Mouse (Mus musculus): ENCODE measurements at regions not wholly inside any gene's neighbourhood (a gene's known extent, or its start where the extent isn't known, plus 50 kb on each side); places are given as distances from the start of the nearest gene placed in this dataset.
"Not testable (repeated sequence)": the region's sequence is repeated elsewhere in the genome, so short reads cannot be mapped to it uniquely, and the experiment has no call there.

DNA sequence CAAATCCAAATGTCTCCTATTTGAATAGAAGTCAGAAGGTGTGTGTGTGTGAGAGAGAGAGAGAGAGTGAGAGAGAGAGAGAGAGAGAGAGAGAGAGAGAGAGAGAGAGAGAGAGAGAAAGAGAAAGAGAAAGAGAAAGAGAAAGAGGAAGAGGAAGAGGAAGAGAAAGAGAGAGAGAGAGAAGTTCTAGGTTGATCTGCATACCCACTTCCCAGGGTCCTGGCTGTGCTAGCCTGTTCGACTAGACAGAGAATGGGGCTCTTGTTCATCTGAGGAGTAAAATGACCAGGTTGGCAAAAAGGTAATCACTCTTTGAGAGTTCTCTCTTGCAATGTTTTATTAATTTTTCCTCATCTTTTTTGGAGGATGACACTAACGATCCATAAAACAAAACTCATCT lies 257.5 kb upstream of the Pik3r1 start:
- not testable (repeated sequence) for DNase-seq (ENCODE audit: low read depth)

DNA sequence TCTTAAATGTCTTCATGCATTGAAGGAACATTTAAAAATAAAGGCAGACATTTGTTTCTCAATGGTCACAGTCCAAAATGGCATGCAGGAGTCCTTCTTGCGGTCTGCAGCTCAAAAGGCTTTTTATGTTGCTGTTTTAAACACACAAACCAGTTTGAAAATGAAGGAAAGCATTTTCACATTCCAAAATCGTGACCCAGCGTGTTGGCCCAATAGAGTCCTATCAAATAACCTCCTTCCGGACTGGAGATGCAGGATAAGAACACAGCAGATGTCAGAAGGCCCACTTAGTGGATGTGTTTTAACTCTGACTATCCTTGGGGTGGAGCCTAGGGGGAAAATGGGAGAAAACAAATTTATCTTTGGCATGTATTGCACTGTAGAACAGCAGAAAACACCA lies 263.4 kb upstream of the Pik3r1 start:
- no peak for DNase-seq (ENCODE audit: low read depth)

DNA sequence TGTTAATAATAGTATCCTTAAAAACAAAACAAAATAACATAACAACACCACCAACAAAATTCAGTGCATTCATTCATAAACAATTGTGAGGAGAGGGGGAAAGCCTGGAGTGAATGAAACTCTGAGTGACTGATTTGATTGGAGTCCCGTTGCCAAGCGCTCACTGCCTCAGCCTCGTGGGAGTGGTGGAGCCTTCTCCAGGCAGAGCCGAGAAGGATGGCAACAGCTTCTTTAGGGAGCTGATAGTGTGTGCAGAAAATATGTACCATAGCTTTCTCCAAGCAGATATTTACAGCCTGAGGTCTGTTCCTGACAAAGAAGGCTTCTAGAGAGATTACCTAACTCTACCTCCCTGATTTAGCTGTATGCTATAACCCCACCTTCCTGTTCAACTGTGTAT lies 266.5 kb upstream of the Pik3r1 start:
- DNase-seq (ENCODE audit: low read depth), result no peak

DNA sequence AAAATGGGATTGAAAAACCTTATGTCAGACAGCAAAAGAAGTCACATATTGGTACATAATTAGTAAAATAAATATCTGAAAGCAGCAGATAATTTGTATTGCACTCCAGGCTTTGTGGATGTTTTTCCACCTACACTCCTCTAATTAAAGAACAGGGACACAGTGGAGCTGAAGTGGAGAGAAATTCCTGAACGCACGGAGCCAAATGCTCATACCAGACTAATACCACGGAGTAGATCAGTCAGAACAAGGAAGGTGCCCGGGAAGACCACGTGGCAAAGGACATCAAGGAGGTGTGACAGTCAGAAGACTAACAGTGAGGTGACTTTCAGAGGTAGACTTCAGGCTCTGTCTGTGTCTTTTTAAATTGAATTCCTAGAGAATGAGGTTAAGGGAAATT lies 268.0 kb upstream of the Pik3r1 start:
- no peak for DNase-seq (ENCODE audit: low read depth)

DNA sequence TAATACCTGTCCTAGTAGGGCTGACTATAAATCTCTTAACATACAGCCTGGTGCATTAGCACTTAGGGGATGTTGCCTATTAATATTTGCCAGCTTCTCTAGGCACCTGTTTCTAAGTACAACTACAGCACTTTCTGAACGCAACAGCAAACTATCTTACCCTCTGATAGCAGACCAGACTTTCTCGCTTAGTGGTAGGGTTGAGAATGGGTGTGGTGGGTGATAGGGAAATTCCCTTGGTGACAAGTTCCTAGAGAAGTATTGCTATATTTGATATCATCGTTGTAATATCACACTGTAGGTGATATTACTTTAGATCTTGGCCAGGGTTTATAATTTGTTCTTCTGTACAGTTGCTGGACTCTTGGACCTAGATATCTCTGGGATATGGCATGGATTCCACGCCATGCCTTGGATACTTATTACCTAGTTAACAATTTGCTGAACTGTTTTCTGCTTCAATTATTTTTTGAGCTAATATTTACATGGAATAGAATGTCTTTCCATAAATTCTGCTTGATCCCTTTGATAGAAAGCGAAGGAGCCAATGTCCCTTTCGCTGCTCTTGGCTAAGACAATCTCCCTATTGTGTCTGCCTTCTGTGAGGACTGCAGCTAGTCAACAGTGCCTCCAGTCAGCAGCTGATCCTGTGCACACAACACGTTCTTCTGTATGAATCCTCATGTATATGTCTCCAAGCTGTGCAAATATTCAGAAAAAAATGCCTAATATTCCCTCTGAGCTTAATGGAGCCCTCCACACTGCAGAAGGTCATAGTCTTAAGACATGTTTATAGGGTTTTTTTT lies 269.0 kb upstream of the Pik3r1 start:
- DNase-seq (ENCODE audit: low read depth), result no peak

DNA sequence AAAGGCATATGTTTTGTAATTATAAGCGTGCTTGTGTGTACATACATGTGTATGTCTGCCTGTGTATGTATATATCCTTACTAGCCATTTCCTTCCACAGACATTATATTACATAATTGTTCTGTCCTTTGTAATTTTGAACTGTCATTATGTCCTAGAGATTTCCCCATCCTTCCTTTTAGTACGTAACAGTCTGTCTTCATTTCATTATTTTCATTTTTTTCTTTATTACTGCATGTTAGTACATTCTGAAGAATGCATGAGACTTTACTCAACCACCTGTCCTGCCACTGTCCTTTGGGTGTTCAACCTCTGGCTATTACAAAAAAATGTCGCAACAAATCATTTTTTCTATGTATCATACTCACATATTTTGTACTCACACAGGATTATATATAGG lies 292.2 kb upstream of the Pik3r1 start:
- DNase-seq (ENCODE audit: low read depth), result no peak

DNA sequence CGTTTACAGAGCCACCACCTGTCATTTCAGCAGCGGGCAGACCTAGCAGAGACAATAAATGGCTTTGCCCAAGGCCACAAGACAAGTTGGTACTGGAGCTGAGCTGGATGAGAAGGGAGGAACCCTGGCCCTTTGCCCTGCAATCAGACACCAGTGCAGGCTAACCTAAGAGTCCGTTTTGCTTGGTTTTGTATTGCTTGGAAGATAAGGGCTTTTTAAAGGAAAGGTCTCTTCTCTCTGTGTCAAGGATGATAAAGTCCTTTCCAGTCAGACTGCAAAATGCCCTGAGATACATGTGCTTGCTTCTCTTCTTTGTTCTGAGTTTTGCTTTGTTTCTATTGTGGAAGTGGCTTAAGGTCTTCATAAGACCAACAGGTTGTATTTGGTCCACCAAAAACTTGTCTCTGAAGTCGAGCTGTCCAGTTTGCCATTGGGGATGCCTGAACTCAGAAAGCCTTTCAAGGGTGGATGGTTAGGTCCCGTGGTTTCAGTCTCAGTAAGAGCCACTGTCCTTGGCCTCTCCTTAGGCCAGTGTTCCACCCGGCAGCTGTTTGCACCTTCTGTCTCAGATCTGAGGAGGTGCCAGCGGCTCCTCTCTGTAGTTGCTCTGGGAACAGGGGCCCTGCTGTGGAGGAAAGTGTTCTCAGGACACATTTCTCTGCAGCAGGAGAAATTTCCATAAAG lies 296.7 kb upstream of the Pik3r1 start:
- DNase-seq (ENCODE audit: low read depth), result peak; percentile 43

DNA sequence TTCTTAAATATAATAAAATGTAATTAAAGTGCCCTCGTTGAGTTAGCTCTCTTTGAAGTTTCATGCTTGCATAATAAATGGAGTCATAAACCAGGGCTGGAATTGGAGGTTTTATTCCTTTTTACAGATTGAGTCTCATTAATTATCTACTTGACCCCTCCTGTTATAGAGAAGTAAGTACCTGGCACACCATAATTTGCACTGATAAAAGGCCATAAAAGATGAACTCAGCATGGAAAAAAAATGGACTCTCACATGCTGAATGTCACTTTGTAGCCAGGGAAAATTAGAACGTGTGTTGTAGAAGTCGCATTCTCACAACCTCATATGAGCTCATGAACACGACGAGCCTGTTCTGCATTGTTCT lies 297.2 kb upstream of the Pik3r1 start:
- no peak for DNase-seq (ENCODE audit: low read depth)

DNA sequence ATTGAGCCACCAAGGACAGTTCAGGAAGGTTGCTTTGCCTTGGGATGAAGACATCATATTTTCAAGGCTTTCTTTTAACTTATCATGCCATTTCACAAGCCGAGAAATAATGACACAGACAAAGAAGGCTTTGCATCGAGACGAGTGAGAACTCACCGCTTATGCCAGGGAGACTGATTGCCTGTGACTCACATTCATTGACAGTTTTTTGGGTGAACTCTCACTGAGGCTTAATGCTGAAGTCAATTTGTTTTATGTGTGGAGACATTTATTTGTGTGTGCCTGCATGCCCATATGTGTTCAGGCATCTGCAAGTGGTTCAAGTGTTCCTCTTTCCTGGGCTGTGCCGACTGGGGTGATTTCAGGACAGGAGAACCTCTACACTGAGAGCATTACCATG lies 297.8 kb upstream of the Pik3r1 start:
- DNase-seq (ENCODE audit: low read depth), result no peak

DNA sequence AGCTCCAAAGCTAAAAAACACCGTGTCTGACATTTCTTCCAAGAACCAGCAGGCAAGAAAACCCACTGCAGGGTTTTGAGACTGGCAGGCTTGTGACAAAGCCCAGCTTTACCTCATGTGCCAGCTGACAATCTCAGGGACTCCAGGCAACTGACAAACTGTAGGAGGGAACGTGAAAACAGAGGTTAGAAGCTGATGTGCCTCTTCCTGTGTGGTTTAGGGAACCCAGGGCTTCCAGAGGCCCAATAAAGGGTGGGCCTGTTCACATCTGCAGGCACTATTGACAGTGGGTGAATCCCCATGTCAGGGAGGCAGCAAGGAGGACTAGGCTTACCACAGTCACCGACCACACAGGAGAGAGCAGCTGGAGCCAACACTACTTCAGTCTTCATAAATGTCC lies 302.7 kb upstream of the Pik3r1 start:
- DNase-seq (ENCODE audit: low read depth), result peak; percentile 66

DNA sequence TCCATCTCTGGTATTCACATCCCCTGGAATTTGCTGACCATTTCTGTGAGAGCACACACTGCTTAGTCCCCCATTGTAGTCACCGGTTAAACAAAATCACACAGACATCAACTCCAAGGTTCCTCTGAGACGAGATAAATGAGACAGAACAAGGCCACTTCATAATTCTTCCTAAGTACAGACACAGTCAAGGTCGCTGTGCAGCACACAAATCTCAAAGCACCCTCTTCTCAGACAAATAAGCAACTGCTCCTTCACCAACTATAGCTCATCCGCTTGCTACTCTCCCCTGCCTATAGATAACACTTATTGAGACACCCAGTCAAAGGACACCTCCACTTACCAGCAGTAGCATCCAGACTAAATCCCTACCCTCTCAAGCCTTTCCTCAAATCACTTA lies 304.3 kb upstream of the Pik3r1 start:
- DNase-seq (ENCODE audit: low read depth), result no peak

DNA sequence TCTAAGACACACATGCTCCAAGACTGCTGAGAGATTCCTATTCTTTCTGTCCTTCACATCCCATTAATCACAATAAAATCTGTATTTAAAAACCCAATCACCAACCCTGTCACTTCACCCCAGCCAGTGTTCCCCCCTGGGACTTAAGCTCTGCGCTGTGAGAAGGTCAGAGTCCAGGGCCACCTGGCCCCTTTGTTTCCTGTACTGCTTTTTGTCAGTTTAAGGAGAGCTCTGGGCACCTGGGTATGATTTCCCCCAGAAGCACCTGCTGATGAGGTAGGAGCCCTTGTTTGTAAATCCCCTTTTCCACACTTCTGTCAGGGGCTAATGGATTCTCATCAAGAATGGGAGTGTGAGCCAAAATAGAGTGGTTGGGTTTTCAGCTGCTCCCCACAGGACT lies 319.7 kb upstream of the Pik3r1 start:
- no peak for DNase-seq (ENCODE audit: low read depth)

DNA sequence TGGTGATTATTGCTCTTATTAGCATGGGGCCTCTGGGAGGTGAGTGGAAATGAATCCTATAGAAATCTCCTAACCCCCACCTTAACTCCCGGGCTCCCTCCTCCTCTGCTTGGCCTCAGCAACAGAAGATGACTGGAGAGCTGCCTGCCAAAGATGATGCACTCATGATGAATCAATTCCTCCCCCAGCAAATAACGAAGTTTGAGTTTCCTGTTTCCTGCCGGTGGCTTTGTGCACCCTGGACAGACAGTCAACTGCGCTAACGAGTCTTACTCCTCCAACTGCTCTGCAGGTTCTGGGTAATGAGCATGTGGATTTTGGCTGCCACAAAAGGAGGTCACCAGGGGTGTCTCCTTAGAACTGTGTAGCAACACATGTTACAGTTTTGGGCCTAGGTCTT lies 321.5 kb upstream of the Pik3r1 start:
- peak; percentile 97 for DNase-seq (ENCODE audit: low read depth)

DNA sequence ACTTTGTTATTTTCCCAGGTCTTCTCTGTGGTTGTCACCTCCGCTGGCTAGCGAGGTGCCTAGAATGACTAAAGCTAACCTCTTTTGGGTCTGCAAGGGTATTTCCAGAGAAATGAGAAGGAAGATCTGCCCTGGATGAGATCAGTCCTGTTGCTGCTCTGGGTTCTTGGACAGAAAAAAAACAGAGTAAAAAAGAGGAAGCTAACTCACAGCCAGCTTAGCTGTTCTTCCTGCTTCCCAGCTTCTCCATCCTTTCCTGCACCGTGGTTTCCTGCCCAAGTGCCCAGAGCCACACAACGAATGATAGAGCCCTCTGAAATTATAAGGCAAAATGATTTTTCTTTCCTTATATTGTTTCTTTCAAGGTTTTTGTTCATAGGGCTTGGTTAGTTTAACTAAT lies 326.2 kb upstream of the Pik3r1 start:
- peak; percentile 72 for DNase-seq (ENCODE audit: low read depth)

DNA sequence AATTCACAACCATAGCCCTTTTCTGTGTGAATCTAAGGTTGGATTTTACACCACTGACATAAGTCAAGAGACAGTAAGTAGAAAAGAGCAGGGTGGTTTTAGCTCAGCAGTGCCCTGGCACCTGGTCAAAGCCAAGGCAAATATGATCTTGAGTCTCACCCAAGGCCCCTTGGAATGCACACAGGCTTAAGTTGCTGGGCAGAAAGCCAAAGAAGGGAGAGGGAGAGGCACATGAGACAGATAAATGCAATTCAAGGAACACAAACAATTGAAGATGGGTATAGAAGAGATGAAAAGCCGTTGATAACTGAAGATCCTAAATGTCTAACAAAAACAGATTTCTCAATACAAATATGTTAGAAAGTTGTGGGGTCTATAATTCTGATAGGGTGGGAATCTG lies 335.1 kb upstream of the Pik3r1 start:
- DNase-seq (ENCODE audit: low read depth), result no peak

DNA sequence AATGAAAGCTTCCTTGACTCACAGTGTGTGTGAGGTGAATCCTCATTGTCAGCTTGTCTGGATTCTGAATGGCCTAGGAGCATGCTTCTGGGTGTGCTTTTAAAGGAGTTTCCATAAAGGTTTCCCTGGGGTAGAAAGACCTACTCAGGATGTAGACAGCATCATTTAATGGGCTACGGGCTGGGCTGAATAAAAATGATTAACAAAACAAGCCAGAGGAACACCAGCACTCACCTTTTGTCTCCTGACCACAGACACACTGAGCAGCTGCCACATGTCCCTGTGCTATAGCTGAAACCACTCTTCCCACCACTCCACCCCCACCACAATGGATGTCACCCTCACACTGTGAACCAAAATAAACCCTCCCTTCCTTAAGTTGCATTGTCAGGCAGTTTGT lies 338.2 kb upstream of the Pik3r1 start:
- no peak for DNase-seq (ENCODE audit: low read depth)

DNA sequence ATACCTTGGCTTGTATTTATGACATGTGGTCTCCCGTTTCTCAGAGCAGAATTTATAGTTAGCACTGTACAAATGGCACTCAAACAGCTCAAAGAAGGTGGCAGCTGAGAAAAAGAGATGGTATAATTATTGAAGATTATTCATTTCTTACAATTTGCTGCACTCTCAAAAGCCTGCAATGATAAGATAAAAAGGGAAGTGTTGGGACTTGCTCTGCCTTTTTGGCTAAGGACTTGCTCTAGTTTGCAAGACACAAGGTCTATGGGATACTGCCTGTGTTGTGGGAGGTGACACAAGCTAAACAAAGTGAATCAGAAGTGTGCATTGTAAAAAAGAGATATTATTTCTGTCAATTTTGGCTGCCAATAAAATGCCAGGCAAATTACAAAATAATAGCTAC lies 340.2 kb upstream of the Pik3r1 start:
- DNase-seq (ENCODE audit: low read depth), result no peak

DNA sequence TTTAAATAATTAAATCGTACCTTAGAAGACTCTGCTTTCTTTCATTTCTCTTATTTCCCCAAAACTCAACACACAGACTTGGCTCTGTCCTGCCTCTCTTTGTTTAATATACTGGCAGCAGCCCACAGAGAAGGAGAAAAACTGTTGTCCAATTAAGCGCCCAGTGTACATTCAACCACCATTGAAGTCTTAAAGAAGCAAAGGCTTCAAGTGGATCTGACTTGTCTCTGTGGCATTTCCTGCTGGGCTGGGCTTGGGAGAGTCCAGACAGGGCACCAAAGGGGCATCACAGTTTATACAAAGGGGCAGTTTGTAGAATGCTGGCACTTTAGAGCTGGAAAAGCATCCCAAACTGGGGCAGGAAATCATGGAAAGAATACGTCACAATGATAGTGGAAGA lies 340.9 kb upstream of the Pik3r1 start:
- DNase-seq (ENCODE audit: low read depth), result no peak

DNA sequence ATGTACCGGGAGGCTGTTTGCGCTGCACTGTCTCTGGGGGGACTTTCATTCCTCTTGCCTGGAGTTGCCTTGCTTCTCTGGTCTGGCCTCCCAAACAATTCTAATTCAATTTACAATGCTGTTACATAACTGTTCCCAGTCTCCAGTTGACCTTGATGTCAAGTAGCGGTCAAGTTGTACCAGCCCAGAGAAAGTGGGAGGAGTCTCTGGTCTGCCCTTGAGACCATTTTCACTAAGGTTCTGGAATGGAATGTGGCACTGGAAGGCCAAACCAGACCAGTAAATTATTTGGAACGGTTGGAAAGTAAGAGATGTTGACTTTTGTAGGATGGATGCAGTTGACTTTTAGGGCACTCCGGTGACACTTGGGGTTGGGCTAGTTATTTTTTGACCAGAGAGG lies 345.9 kb upstream of the Pik3r1 start:
- no peak for DNase-seq (ENCODE audit: low read depth)

DNA sequence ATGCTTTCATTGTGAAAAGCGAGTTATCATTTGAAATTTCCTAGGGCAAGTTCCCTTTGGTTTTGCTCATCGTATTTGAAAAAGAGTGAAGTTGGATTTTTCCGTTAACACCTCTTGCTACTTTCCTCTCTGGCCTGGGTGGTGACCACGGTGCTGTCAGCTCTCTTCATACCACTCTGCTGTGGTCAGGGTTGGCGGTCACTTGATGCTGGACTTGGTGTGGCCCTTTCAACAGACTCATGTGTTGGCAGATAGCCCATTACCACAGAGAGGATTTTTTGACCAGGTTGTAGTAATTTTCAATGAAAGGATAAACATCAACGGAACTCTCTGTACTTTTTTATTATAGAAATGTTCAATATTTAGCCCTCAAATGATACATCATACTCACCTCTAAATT lies 354.3 kb upstream of the Pik3r1 start:
- peak; percentile 99 for DNase-seq (ENCODE audit: low read depth)

DNA sequence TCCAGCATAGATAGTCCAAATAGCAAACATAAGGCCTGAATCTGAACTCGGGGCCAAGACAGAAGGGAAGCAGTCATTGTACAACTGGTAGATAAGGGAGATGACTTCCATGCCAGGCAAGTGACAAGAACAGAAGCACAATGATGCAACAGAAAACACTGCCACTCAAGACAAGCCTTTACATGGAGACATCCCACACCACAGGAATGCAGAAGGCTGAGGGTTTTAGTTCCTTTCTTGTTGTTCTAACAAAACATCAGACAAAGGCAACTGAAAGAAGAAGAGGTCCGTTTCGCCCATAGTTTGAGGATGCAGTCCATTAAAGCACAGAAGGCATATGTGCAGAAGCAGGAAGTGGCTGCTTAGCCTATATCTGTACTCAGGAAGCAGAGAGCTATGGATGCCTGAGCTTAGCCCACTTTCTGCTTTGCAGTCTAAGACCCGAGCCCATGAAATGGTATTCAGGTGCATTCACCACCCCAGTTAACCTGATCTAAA lies 360.0 kb upstream of the Pik3r1 start:
- no peak for DNase-seq (ENCODE audit: low read depth)

DNA sequence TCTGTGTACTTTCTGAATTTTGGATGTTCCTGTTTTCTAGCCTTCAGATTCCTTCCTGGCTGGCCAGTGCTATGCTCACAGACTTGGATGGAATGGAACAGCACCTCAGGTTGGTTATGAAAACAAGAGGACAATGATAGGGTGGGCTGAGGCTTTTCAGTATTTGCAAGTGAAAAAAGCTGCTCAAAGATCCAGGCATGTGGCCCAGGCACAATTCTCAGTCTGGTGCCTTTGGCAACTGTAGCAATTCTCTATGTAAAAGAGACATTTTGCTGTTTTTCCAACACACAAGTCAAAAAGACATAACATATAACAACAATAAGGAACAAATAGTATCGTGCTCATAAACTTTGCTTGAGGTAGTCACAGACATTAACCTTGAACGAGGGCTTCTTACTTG lies 363.4 kb upstream of the Pik3r1 start:
- DNase-seq (ENCODE audit: low read depth), result no peak

DNA sequence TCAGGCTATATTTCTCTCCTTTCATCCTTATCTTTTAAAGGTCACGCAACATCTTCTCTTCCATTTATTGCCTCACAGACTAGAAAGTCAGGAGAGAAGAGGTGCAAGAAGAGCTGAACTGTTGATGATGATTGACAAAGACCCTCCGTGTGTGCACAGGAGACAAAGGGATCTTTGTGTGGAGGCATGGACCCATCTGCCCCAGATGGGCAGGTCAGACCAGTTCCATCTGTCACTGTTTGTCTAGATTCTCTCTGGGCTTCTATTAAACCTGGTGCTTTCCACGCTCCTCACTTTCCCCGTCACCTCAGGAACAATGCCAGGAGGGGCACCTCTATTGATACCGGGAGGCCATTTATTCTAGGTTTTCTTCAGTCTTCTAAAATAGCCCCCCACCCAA lies 364.1 kb upstream of the Pik3r1 start:
- no peak for DNase-seq (ENCODE audit: low read depth)

DNA sequence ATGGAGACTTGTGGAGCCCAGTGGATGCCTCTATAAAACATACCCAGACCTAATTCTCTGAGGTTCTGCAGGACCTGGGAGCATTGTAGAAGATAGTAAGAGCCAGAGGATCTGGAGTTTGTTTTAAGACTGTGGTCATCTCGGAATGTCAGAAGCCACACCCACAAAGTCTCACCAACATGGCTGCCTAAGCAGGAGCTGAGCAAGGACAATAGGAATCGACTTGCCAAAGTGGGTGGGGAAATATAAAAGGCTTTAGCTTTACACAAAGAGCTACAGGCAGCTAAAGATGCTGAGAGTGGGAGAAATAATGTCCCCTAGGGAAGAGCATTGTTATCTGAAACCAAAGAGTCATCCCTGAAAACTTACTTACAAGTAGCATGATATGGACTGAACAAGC lies 364.7 kb upstream of the Pik3r1 start:
- no peak for DNase-seq (ENCODE audit: low read depth)

Measured in 416B (cell line).